Mouse (Mus musculus) intestine, postnatal 0 days (tissue): ENCODE measurements around the gene Gm29797. TPM values are rescaled to one million over a fixed set of nuclear protein-coding genes. Genes with fewer than 3 reads are reported as not detected.

Experiments used
- ATAC-seq: fragments of 200-750 bp; cut with Nextera tagmentation; 2 replicates; pipeline ENCODE4 v1.8.0; 2017; ENCODE audit warnings: mild to moderate bottlenecking, moderate TSS enrichment, moderate library complexity
- H3K27ac ChIP-seq: fragments of 300-500 bp; sonication (generic); 2 replicates; pipeline ENCODE4 v1.5.1; 2014; ENCODE audit warnings: mild to moderate bottlenecking, low read depth, low read length, moderate library complexity
- H3K27me3 ChIP-seq: fragments of 300-500 bp; sonication (generic); replicated peaks from 2 replicates; pipeline ENCODE4 v1.6.1; 2014; ENCODE audit warnings: low read length, mixed read lengths; ENCODE audit not compliant: control insufficient read depth, insufficient read depth
- H3K36me3 ChIP-seq: fragments of 300-500 bp; sonication (generic); 2 replicates; pipeline ENCODE4 v1.6.1; 2014; ENCODE audit warnings: mild to moderate bottlenecking, moderate library complexity; ENCODE audit not compliant: control insufficient read depth, insufficient read depth
- H3K4me1 ChIP-seq: fragments of 300-500 bp; sonication (generic); replicated peaks from 2 replicates; pipeline ENCODE4 v1.6.1; 2014; ENCODE audit warnings: antibody characterized with exemption, low read length, mixed read lengths; ENCODE audit not compliant: control insufficient read depth, insufficient read depth
- H3K4me2 ChIP-seq: fragments of 300-500 bp; sonication (generic); replicated peaks from 2 replicates; pipeline ENCODE4 v1.6.1; 2014; ENCODE audit warnings: low read depth, mild to moderate bottlenecking, moderate library complexity
- H3K4me3 ChIP-seq: fragments of 300-500 bp; sonication (generic); 2 replicates; pipeline ENCODE4 v1.5.1; 2014; ENCODE audit warnings: low read depth, low read length
- H3K9ac ChIP-seq: fragments of 300-500 bp; sonication (generic); 2 replicates; pipeline ENCODE4 v1.6.1; 2014; ENCODE audit warnings: mild to moderate bottlenecking, low read depth, low read length
- H3K9me3 ChIP-seq: fragments of 300-500 bp; sonication (generic); 2 replicates; pipeline ENCODE4 v1.6.1; 2016; ENCODE audit warnings: mixed run types; ENCODE audit not compliant: control insufficient read depth
- CTCF ChIP-seq: sonication (generic); IDR thresholded peaks from 2 replicates; pipeline ENCODE4 v1.5.1; 2016; ENCODE audit warnings: low read depth, mild to moderate bottlenecking, control low read depth, antibody characterized with exemption, moderate library complexity
- WGBS: fragments of 180-500 bp; shearing (Covaris S2); extraction: QIAGEN DNeasy Blood & Tissue Kit; methylation state at CpG from one replicate; pipeline ENCODE4 v1.1.7; 2014; 5-methylcytosine and 5-hydroxymethylcytosine counted together
- polyA plus RNA-seq: library from polyadenylated mRNA; unstranded; fragments of >200 nt; fragmentation: Nextera tagmentation; extraction: Ambion mirVana; gene quantifications from 2 replicates; pipeline ENCODE4 v1.2.1, GENCODE M21; 2015

Gene Gm29797
- polyA plus RNA-seq, 1 experiment from 2014 or later: 0.26 TPM

GRCm38 (mm10) chr2:181680716-181681117 is 23.9 kb downstream of the Gm29797 start:
- WGBS: 17% methylated on average over 7 of the region's 7 CpGs
- 0 out of 2 replicates have a peak, but pooled peaks have one; percentile 3 for ATAC-seq
- peaks cover 15% of the 10 kb centered on the region for H3K27me3 ChIP-seq

GRCm38 (mm10) chr2:181681978-181682377 is 25.1 kb downstream of the Gm29797 start:
- WGBS: 64% methylated on average over 1 of the region's 1 CpGs
- no peaks in the 10 kb centered on the region for H3K9me3 ChIP-seq
- no peak overlapping the region for H3K9ac ChIP-seq
- H3K27me3 ChIP-seq: peaks cover 2% of the 10 kb centered on the region
- 0 out of 2 replicates have a peak, but pooled peaks cover 6% of the 10 kb centered on the region for H3K4me1 ChIP-seq
- H3K36me3 ChIP-seq: 0 out of 2 replicates have a peak, but pooled peaks cover 9% of the 10 kb centered on the region
- no peak overlapping the region for H3K4me2 ChIP-seq
- H3K4me3 ChIP-seq: no peak overlapping the region
- no peak overlapping the region for H3K27ac ChIP-seq
- no peak for TF ChIP-seq CTCF
- no peak for ATAC-seq

More at GRCm38 (mm10) chr2:181680716-181681117, 23.9 kb downstream of the Gm29797 start:
- Histone ChIP-seq H3K4me3 (peak overlapping the region; percentile 65), H3K4me1 (0 out of 2 replicates have a peak, but pooled peaks cover 6% of the 10 kb centered on the region), H3K9me3 (no peaks in the 10 kb centered on the region), H3K27ac (no peak overlapping the region), H3K9ac (peak overlapping the region; percentile 71), H3K36me3 (no peaks in the 10 kb centered on the region), H3K4me2 (peak overlapping the region; percentile 96)
- no peak for TF ChIP-seq CTCF

DNA sequence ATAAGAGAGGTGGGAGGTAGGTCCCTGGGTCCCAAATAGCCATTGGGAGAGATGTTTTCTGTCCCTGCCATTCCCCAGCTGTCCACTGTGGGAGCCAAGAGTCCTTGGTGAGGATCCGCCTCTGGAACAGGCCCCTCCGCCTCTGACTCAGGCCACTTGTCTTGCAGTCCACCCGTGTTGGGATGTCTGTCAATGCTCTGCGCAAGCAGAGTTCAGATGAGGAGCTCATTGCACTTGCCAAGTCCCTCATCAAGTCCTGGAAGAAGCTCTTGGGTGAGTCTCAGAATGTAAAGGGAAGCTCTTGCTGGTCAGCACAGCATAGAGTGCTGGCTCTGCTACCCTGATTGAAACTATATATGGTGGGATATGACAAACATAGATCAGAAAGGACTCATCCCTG is 26.5 kb downstream of the Gm29797 start:
- Histone ChIP-seq H3K9ac (no peak overlapping the region), H3K27ac (no peak overlapping the region), H3K27me3 (no peaks in the 10 kb centered on the region; the same call in 1 of the 2 replicates), H3K4me1 (0 out of 2 replicates have a peak, but pooled peaks cover 6% of the 10 kb centered on the region), H3K4me3 (no peak overlapping the region), H3K4me2 (no peak overlapping the region), H3K36me3 (peaks cover 14% of the 10 kb centered on the region; the same call in 1 of the 2 replicates), H3K9me3 (no peaks in the 10 kb centered on the region)
- TF ChIP-seq CTCF: no peak
- no peak for ATAC-seq
- WGBS: 69% methylated on average over 4 of the region's 4 CpGs

DNA sequence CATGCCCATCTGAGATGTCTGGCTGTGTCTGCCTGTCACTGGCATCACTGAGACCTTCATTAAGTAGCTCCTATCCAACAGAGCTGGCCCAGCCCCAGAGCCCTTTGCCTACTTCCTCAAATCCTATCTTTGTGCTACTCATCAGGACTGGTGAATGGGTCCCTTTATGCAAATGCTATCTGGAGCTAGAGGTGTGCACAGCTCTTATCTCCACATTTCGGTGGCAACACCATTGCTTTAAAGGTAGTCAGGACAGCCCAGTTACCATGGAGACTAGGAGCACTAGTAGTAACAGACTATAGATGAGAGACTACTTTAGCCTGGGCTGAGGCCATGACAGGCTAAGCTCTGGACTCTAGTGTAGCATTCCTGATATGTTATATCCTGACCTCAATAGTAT is 27.9 kb downstream of the Gm29797 start:
- Histone ChIP-seq H3K4me1 (0 out of 2 replicates have a peak, but pooled peaks cover 6% of the 10 kb centered on the region), H3K36me3 (peaks cover 18% of the 10 kb centered on the region; the same call in 1 of the 2 replicates), H3K4me3 (no peak overlapping the region), H3K27me3 (no peaks in the 10 kb centered on the region; the same call in 1 of the 2 replicates), H3K9me3 (no peaks in the 10 kb centered on the region), H3K4me2 (no peak overlapping the region), H3K27ac (no peak overlapping the region), H3K9ac (no peak overlapping the region)
- WGBS: 50% methylated on average over 1 of the region's 1 CpGs
- ATAC-seq: no peak
- no peak for TF ChIP-seq CTCF

- TF ChIP-seq CTCF: no peak
- Histone ChIP-seq H3K4me3 (no peak overlapping the region), H3K27ac (no peak overlapping the region), H3K4me2 (no peak overlapping the region), H3K36me3 (peaks cover 18% of the 10 kb centered on the region; the same call in 1 of the 2 replicates), H3K9ac (no peak overlapping the region), H3K4me1 (0 out of 2 replicates have a peak, but pooled peaks cover 3% of the 10 kb centered on the region), H3K27me3 (no peaks in the 10 kb centered on the region), H3K9me3 (no peaks in the 10 kb centered on the region)
- 93% methylated on average over 4 of the region's 4 CpGs for WGBS
- ATAC-seq: no peak
Measured at GRCm38 (mm10) chr2:181685686-181686085, 28.9 kb downstream of the Gm29797 start.

GRCm38 (mm10) chr2:181687586-181687985 is 30.8 kb downstream of the Gm29797 start:
- Histone ChIP-seq H3K9me3 (no peaks in the 10 kb centered on the region), H3K27me3 (no peaks in the 10 kb centered on the region), H3K4me1 (no peaks in the 10 kb centered on the region), H3K27ac (no peak overlapping the region), H3K4me3 (no peak overlapping the region), H3K4me2 (no peak overlapping the region), H3K9ac (no peak overlapping the region), H3K36me3 (peaks cover 18% of the 10 kb centered on the region; the same call in 1 of the 2 replicates)
- no peak for TF ChIP-seq CTCF
- WGBS: 95% methylated on average over 8 of the region's 8 CpGs
- ATAC-seq: no peak
